Mouse (Mus musculus) cortical plate, adult 2 months (tissue): ENCODE measurements around the gene Trpc7. TPM values are rescaled to one million over a fixed set of nuclear protein-coding genes. Genes with fewer than 3 reads are reported as not detected.

Experiments
- H3K27ac ChIP-seq: fragments of 200-500 bp; 2 replicates; pipeline ENCODE4 v1.5.1; 2012; ENCODE audit warnings: low read length, control low read depth, inconsistent platforms; ENCODE audit not compliant: insufficient read depth
- H3K4me1 ChIP-seq: fragments of 200-500 bp; 2 replicates; pipeline ENCODE4 v1.6.1; 2011; ENCODE audit warnings: low read length; ENCODE audit not compliant: control insufficient read depth, insufficient read depth
- H3K4me3 ChIP-seq: fragments of 200-500 bp; 2 replicates; pipeline ENCODE4 v1.5.1; 2011; ENCODE audit warnings: mild to moderate bottlenecking, low read length, control low read depth; ENCODE audit not compliant: insufficient read depth
- CTCF ChIP-seq: fragments of 200-500 bp; IDR thresholded peaks from 2 replicates; pipeline ENCODE4 v1.5.1; 2011; ENCODE audit warnings: mild to moderate bottlenecking, control low read depth, low read length; ENCODE audit not compliant: insufficient read depth; ENCODE audit errors: extremely low read depth
- POLR2A ChIP-seq: fragments of 200-500 bp; IDR thresholded peaks from 2 replicates; pipeline ENCODE4 v1.6.1; 2011; ENCODE audit warnings: mild to moderate bottlenecking, low read length, control low read depth; ENCODE audit not compliant: insufficient read depth; ENCODE audit errors: extremely low read depth
- polyA plus RNA-seq: library from polyadenylated mRNA; depleted of rRNA; stranded (reverse); fragments of >200 nt; gene quantifications from 2 replicates; pipeline ENCODE4 v1.2.3, GENCODE M21; 2012; rRNA removed

Trpc7 gene
- polyA plus RNA-seq, 1 experiment = 1.5 TPM

DNA sequence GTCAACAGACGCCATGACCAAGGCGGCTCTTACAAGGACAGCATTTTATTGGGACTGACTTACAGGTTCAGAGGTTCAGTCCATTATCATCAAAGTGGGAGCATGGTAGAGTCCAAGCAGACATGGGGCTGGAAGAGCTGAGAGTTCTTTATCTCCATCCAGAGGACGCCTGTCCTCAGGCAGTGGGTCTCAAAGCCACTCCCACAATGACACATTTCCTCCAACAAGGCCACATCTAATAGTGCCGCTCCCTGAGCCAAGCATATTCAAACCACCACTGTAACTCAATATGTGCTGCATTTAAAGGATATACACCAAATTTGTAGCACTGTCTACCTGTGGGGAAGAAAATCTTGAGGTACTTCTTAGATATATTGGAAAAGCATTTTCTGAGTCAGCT is 161.2 kb downstream of the Trpc7 start:
- no peak overlapping the region for H3K27ac ChIP-seq
- H3K4me3 ChIP-seq = no peak overlapping the region
- no peaks in the 10 kb centered on the region for H3K4me1 ChIP-seq
- TF ChIP-seq POLR2A = no peak
- TF ChIP-seq CTCF = no peak

DNA sequence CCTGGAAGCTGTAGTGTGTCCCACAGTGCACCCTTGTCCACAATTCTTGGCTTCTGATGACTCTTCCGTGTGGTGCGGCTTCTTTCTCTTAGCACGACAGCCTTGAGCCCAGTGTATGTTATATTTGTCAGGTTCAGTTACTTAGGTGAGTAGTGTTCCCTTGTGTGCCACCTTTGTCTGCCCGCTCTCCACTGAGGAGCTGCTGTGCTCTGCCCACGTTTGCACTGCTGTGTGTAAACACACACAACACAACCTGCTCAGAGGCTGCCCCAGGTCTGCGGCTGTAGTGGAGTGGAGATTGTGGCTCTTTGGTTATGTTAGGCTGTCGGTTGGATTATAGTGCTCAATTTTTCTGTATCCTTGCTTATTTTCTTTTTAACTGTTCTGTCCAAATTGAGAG is 166.7 kb downstream of the Trpc7 start:
- TF ChIP-seq POLR2A (no peak), CTCF (no peak)
- no peak overlapping the region for H3K4me3 ChIP-seq
- peaks cover 5% of the 10 kb centered on the region; the same call in 1 of the 2 replicates for H3K4me1 ChIP-seq
- H3K27ac ChIP-seq = no peak overlapping the region

DNA sequence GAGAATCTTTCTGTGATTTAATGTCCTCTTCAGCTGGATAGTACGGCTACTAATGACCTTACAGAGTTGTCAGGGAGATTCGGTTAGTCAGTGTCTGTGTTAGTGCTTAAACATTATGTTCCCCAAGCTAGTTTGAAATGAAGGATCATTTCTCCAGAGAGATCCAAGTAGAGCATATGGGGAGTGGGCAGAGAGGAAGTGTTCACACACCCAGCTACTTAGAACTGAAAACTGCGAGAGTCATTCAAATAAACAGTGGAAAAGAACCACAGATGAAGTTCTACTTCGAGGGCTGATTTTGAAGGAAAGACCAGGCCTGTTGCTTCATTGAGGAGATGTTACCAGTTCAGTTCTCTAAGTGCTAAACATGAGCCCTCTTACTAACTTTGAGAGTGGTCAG is 169.2 kb downstream of the Trpc7 start:
- H3K4me1 ChIP-seq = peaks cover 5% of the 10 kb centered on the region; the same call in 1 of the 2 replicates
- TF ChIP-seq CTCF (no peak), POLR2A (no peak)
- no peak overlapping the region for H3K27ac ChIP-seq
- no peak overlapping the region for H3K4me3 ChIP-seq

Other genes starting within 250 kb of the Trpc7 start
- gene Smad5, start 193.0 kb downstream of the Trpc7 start, polyA plus RNA-seq = 12.4 and 13.4 TPM in 2 replicates
- 4.1 and 8.5 TPM in 2 replicates for gene Gm45623, start 142.2 kb downstream of the Trpc7 start, polyA plus RNA-seq